Mouse (Mus musculus): ENCODE data around the gene Gpbar1.

DNA sequence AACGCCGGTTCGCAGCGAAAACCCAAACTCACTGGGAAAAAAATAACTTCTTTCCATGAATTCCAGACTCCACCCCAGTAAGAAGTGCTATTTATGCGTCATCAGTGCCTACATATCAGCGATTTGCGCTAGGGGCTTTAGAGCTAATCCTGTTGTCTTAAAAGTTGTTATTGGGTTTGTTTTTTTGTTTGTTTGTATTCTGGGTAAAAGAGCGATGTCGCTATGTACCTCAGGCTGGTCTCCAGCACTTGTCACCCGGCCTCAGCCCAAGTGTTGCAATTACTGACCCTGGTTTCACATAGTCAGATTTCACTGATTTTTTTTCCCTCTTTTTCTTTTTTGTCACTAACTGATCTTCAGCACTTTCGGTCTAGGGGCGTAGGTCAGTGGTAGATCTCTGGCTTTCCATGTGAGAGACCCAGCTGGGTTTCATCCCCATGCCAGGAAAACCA, 26.0 kb downstream of the Gpbar1 start:
- TF ChIP-seq CTCF (IDR thresholded peaks at IDR 0.05; ENCODE audit: control insufficient read depth, insufficient read depth, insufficient read length) (no peak), MAX (IDR thresholded peaks at IDR 0.05) (no peak), MYOD1 (IDR thresholded peaks at IDR 0.05; ENCODE audit: control insufficient read depth, insufficient read length, low read depth) (no peak), USF1 (IDR thresholded peaks at IDR 0.05; ENCODE audit: low read depth) (no peak), FOSL1 (IDR thresholded peaks at IDR 0.05; ENCODE audit: insufficient read depth, low read length, poor library complexity, severe bottlenecking) (no peak), MYOG (IDR thresholded peaks at IDR 0.05; ENCODE audit: control insufficient read depth, extremely low read depth, insufficient read length) (no peak)

All from C2C12 (cell line).